ENCODE assay signal across 25 mouse cellular contexts in genomic region chr11:82943336-82943735, GRCm38 (mm10). TPM values are rescaled to one million over a fixed set of nuclear protein-coding genes. Genes with fewer than 3 reads are reported as not detected.
A peak's percentile ranks its signal among the peaks of the same experiment; 100 is the strongest.
DNase-seq lines count a peak whose midpoint lies in the region; ATAC-seq and TF ChIP-seq lines count a peak whose summit lies in the region.
"Had no signal": no experiment of that assay in that cellular context is flagged by ENCODE, and none has a peak within 500 bp of the region (broad histone marks: within the 10 kb centered on the region; RNA-seq: fewer than 3 reads in every experiment).

No protein-coding gene starts in this region.

- no peak for ATAC-seq in embryonic facial prominence, embryonic 11.5 days (replicated peaks; ENCODE audit: insufficient number of reproducible peaks, low FRiP score, low TSS enrichment, low read depth)
- no peak for ATAC-seq in frontal cortex, adult (ENCODE audit: low TSS enrichment)
- no peak for ATAC-seq in intestine, postnatal 0 days
- ATAC-seq: liver, postnatal 0 days; midbrain, embryonic 13.5 days had no signal

- peak; percentile 34 for DNase-seq in embryo, embryonic 10.5 days (ENCODE audit: low spot score)
- DNase-seq in embryonic facial prominence, embryonic 11.5 days (ENCODE audit: low spot score): peak; percentile 36
- peak; percentile 52 for DNase-seq in thymus, postnatal 0 days (ENCODE audit: low spot score)
- DNase-seq in cerebellum, postnatal 14 days: no peak
- DNase-seq in left cerebral cortex, adult 11 months (ENCODE audit: low spot score): no peak
- DNase-seq: adrenal gland, postnatal 36 days; cerebellum, adult 11 months; cerebellum, adult 9-11 months; gastrocnemius, adult 2 months; heart, postnatal 4 days; kidney, adult 8-10 months; kidney, postnatal 14 days; layer of hippocampus, postnatal 36 days; liver, postnatal 0 days; lung, postnatal 14 days; right cerebral cortex, postnatal 25 days had no signal

- no peak overlapping the region for H3K27ac ChIP-seq in embryonic facial prominence, embryonic 11.5 days (replicated peaks; ENCODE audit: low read depth, low read length)
- H3K27ac ChIP-seq in intestine, postnatal 0 days (ENCODE audit: low read depth, low read length): no peak overlapping the region
- H3K27ac ChIP-seq: forebrain, embryonic 12.5 days; gastrocnemius, adult 2 months; heart, embryonic 10.5 days; hindbrain, embryonic 15.5 days; limb, embryonic 12.5 days; midbrain, embryonic 13.5 days had no signal

- H3K4me3 ChIP-seq in embryonic facial prominence, embryonic 11.5 days (ENCODE audit: low read depth, low read length): no peak overlapping the region
- H3K4me3 ChIP-seq in intestine, postnatal 0 days (ENCODE audit: low read depth, low read length): no peak overlapping the region
- H3K4me3 ChIP-seq: forebrain, embryonic 12.5 days; gastrocnemius, adult 2 months; heart, embryonic 10.5 days; hindbrain, embryonic 15.5 days; limb, embryonic 12.5 days; midbrain, embryonic 13.5 days had no signal

- H3K9me3 ChIP-seq in embryonic facial prominence, embryonic 11.5 days (replicated peaks; ENCODE audit: control insufficient read depth, low read length): no peaks in the 10 kb centered on the region
- H3K9me3 ChIP-seq in intestine, postnatal 0 days (ENCODE audit: control insufficient read depth): no peaks in the 10 kb centered on the region
- H3K9me3 ChIP-seq: forebrain, embryonic 12.5 days; heart, embryonic 10.5 days; hindbrain, embryonic 15.5 days; limb, embryonic 12.5 days; midbrain, embryonic 13.5 days had no signal

- WGBS in embryonic facial prominence, embryonic 11.5 days: 37% methylated on average over 6 of the region's 6 CpGs
- WGBS in intestine, postnatal 0 days: 57% methylated on average over 6 of the region's 6 CpGs

- no peak for TF ChIP-seq CTCF in intestine, postnatal 0 days (IDR thresholded peaks at IDR 0.05; ENCODE audit: low read depth)

- no peaks in the 10 kb centered on the region for H3K4me1 ChIP-seq in embryonic facial prominence, embryonic 11.5 days (ENCODE audit: control insufficient read depth, insufficient read depth, low read length)
- no peaks in the 10 kb centered on the region for H3K4me1 ChIP-seq in intestine, postnatal 0 days (replicated peaks; ENCODE audit: control insufficient read depth, insufficient read depth, low read length)
- H3K4me1 ChIP-seq: forebrain, embryonic 12.5 days; heart, embryonic 10.5 days; hindbrain, embryonic 15.5 days; limb, embryonic 12.5 days; midbrain, embryonic 13.5 days had no signal

- no peak overlapping the region for H3K9ac ChIP-seq in embryonic facial prominence, embryonic 11.5 days (replicated peaks; ENCODE audit: low read length)
- H3K9ac ChIP-seq in intestine, postnatal 0 days (ENCODE audit: low read depth, low read length): no peak overlapping the region
- H3K9ac ChIP-seq: forebrain, embryonic 12.5 days; hindbrain, embryonic 15.5 days; limb, embryonic 12.5 days; liver, postnatal 0 days; midbrain, embryonic 13.5 days had no signal

- no peaks in the 10 kb centered on the region for H3K36me3 ChIP-seq in embryonic facial prominence, embryonic 11.5 days (replicated peaks; ENCODE audit: control insufficient read depth, insufficient read depth, low read depth, low read length)
- H3K36me3 ChIP-seq in intestine, postnatal 0 days (ENCODE audit: control insufficient read depth, insufficient read depth): no peaks in the 10 kb centered on the region
- H3K36me3 ChIP-seq: forebrain, embryonic 12.5 days; hindbrain, embryonic 15.5 days; limb, embryonic 12.5 days; midbrain, embryonic 13.5 days had no signal

- no peaks in the 10 kb centered on the region for H3K27me3 ChIP-seq in embryonic facial prominence, embryonic 11.5 days (ENCODE audit: control insufficient read depth, insufficient read depth, low read length)
- H3K27me3 ChIP-seq in intestine, postnatal 0 days (replicated peaks; ENCODE audit: control insufficient read depth, insufficient read depth, low read length): no peaks in the 10 kb centered on the region
- H3K27me3 ChIP-seq: hindbrain, embryonic 15.5 days had no signal

- H3K4me2 ChIP-seq in embryonic facial prominence, embryonic 11.5 days (ENCODE audit: low read depth, low read length): no peak overlapping the region
- no peak overlapping the region for H3K4me2 ChIP-seq in intestine, postnatal 0 days (replicated peaks; ENCODE audit: low read depth)
- H3K4me2 ChIP-seq: forebrain, embryonic 12.5 days; hindbrain, embryonic 15.5 days; limb, embryonic 12.5 days; liver, embryonic 11.5 days; midbrain, embryonic 13.5 days had no signal

RNA-seq across cellular contexts. Expression of gene Slfn5, which starts 7.8 kb away (rescaled TPM):
- 0.90 and 1.4 TPM in 2 replicates for polyA plus RNA-seq in embryonic facial prominence, embryonic 11.5 days (2014; fragmentation: Nextera tagmentation; extraction: Ambion mirVana)
- 8.9 and 10.6 TPM in 2 replicates for polyA plus RNA-seq in thymus, postnatal 0 days (2015; fragmentation: Nextera tagmentation; extraction: Ambion mirVana)
- 3.7 and 3.9 TPM in 2 replicates for polyA plus RNA-seq in intestine, postnatal 0 days (2015; fragmentation: Nextera tagmentation; extraction: Ambion mirVana)

RNA-seq across cellular contexts. Expression of gene Unc45b, which starts 33.0 kb away (rescaled TPM):
- polyA plus RNA-seq in embryonic facial prominence, embryonic 11.5 days (2014; fragmentation: Nextera tagmentation; extraction: Ambion mirVana): 2.6 and 2.9 TPM in 2 replicates
- 1.0 and 1.7 TPM in 2 replicates for polyA plus RNA-seq in thymus, postnatal 0 days (2015; fragmentation: Nextera tagmentation; extraction: Ambion mirVana)
- polyA plus RNA-seq in intestine, postnatal 0 days (2015; fragmentation: Nextera tagmentation; extraction: Ambion mirVana): 1.6 and 1.9 TPM in 2 replicates

RNA-seq across cellular contexts. Expression of gene Nle1, which starts 35.1 kb away (rescaled TPM):
- 23.2 and 33.7 TPM in 2 replicates for polyA plus RNA-seq in embryonic facial prominence, embryonic 11.5 days (2014; fragmentation: Nextera tagmentation; extraction: Ambion mirVana)
- polyA plus RNA-seq in thymus, postnatal 0 days (2015; fragmentation: Nextera tagmentation; extraction: Ambion mirVana): 36.1 and 37.6 TPM in 2 replicates
- 8.0 and 10.2 TPM in 2 replicates for polyA plus RNA-seq in intestine, postnatal 0 days (2015; fragmentation: Nextera tagmentation; extraction: Ambion mirVana)

RNA-seq across cellular contexts. Expression of gene Slfn9, which starts 48.3 kb away (rescaled TPM):
- 12.6 and 15.3 TPM in 2 replicates for polyA plus RNA-seq in embryonic facial prominence, embryonic 11.5 days (2014; fragmentation: Nextera tagmentation; extraction: Ambion mirVana)
- polyA plus RNA-seq in thymus, postnatal 0 days (2015; fragmentation: Nextera tagmentation; extraction: Ambion mirVana): 5.8 and 7.7 TPM in 2 replicates
- polyA plus RNA-seq in intestine, postnatal 0 days (2015; fragmentation: Nextera tagmentation; extraction: Ambion mirVana): 5.0 and 5.6 TPM in 2 replicates

RNA-seq across cellular contexts. Expression of gene Fndc8, which starts 51.4 kb away (rescaled TPM):
- 0.18 TPM in 1 of 2 replicates, not detected in the other for polyA plus RNA-seq in embryonic facial prominence, embryonic 11.5 days (2014; fragmentation: Nextera tagmentation; extraction: Ambion mirVana)
- polyA plus RNA-seq in thymus, postnatal 0 days (2015; fragmentation: Nextera tagmentation; extraction: Ambion mirVana): 0.26 and 0.39 TPM in 2 replicates
- 0.09 and 0.16 TPM in 2 replicates for polyA plus RNA-seq in intestine, postnatal 0 days (2015; fragmentation: Nextera tagmentation; extraction: Ambion mirVana)
- polyA plus RNA-seq: cortical plate, adult 2 months had no signal

Comparison
In these comparisons a context has a peak if more than half of its experiments do, and no peak if none do; other contexts are left out.
1. DNase-seq: peak in embryo, embryonic 10.5 days (single experiment), embryonic facial prominence, embryonic 11.5 days (single experiment) and thymus, postnatal 0 days (single experiment); none in cerebellum, postnatal 14 days (0 of 2) and left cerebral cortex, adult 11 months (single experiment).